Mouse (Mus musculus) intestine, postnatal 0 days (tissue): ENCODE measurements around the gene Msrb3. TPM values are rescaled to one million over a fixed set of nuclear protein-coding genes. Genes with fewer than 3 reads are reported as not detected.
"Not testable (repeated sequence)": the region's sequence is repeated elsewhere in the genome, so short reads cannot be mapped to it uniquely, and the experiment has no call there.

Experiments used
- ATAC-seq: fragments of 200-750 bp; cut with Nextera tagmentation; 2 replicates; pipeline ENCODE4 v1.8.0; 2017; ENCODE audit warnings: mild to moderate bottlenecking, moderate TSS enrichment, moderate library complexity
- H3K27ac ChIP-seq: fragments of 300-500 bp; sonication (generic); 2 replicates; pipeline ENCODE4 v1.5.1; 2014; ENCODE audit warnings: mild to moderate bottlenecking, low read depth, low read length, moderate library complexity
- H3K27me3 ChIP-seq: fragments of 300-500 bp; sonication (generic); replicated peaks from 2 replicates; pipeline ENCODE4 v1.6.1; 2014; ENCODE audit warnings: low read length, mixed read lengths; ENCODE audit not compliant: control insufficient read depth, insufficient read depth
- H3K36me3 ChIP-seq: fragments of 300-500 bp; sonication (generic); 2 replicates; pipeline ENCODE4 v1.6.1; 2014; ENCODE audit warnings: mild to moderate bottlenecking, moderate library complexity; ENCODE audit not compliant: control insufficient read depth, insufficient read depth
- H3K4me1 ChIP-seq: fragments of 300-500 bp; sonication (generic); replicated peaks from 2 replicates; pipeline ENCODE4 v1.6.1; 2014; ENCODE audit warnings: antibody characterized with exemption, low read length, mixed read lengths; ENCODE audit not compliant: control insufficient read depth, insufficient read depth
- H3K4me2 ChIP-seq: fragments of 300-500 bp; sonication (generic); replicated peaks from 2 replicates; pipeline ENCODE4 v1.6.1; 2014; ENCODE audit warnings: low read depth, mild to moderate bottlenecking, moderate library complexity
- H3K4me3 ChIP-seq: fragments of 300-500 bp; sonication (generic); 2 replicates; pipeline ENCODE4 v1.5.1; 2014; ENCODE audit warnings: low read depth, low read length
- H3K9ac ChIP-seq: fragments of 300-500 bp; sonication (generic); 2 replicates; pipeline ENCODE4 v1.6.1; 2014; ENCODE audit warnings: mild to moderate bottlenecking, low read depth, low read length
- H3K9me3 ChIP-seq: fragments of 300-500 bp; sonication (generic); 2 replicates; pipeline ENCODE4 v1.6.1; 2016; ENCODE audit warnings: mixed run types; ENCODE audit not compliant: control insufficient read depth
- CTCF ChIP-seq: sonication (generic); IDR thresholded peaks from 2 replicates; pipeline ENCODE4 v1.5.1; 2016; ENCODE audit warnings: low read depth, mild to moderate bottlenecking, control low read depth, antibody characterized with exemption, moderate library complexity
- WGBS: fragments of 180-500 bp; shearing (Covaris S2); extraction: QIAGEN DNeasy Blood & Tissue Kit; methylation state at CpG from one replicate; pipeline ENCODE4 v1.1.7; 2014; 5-methylcytosine and 5-hydroxymethylcytosine counted together
- polyA plus RNA-seq: library from polyadenylated mRNA; unstranded; fragments of >200 nt; fragmentation: Nextera tagmentation; extraction: Ambion mirVana; gene quantifications from 2 replicates; pipeline ENCODE4 v1.2.1, GENCODE M21; 2015

Msrb3 gene
- polyA plus RNA-seq, 1 experiment from 2014 or later, result 17.2 TPM

- 76% methylated on average over 12 of the region's 12 CpGs for WGBS
- no peak overlapping the region for H3K4me3 ChIP-seq
- H3K9ac ChIP-seq, result no peak overlapping the region
- no peak overlapping the region for H3K4me2 ChIP-seq
- no peaks in the 10 kb centered on the region for H3K36me3 ChIP-seq
- no peaks in the 10 kb centered on the region for H3K4me1 ChIP-seq
- no peak for ATAC-seq
- H3K9me3 ChIP-seq, result no peaks in the 10 kb centered on the region
- H3K27me3 ChIP-seq, result no peaks in the 10 kb centered on the region
- TF ChIP-seq CTCF, result no peak
- no peak overlapping the region for H3K27ac ChIP-seq
Measured at GRCm38 (mm10) chr10:120760679-120761078, 138.2 kb downstream of the Msrb3 start.

GRCm38 (mm10) chr10:120759883-120760282, 139.0 kb downstream of the Msrb3 start:
- H3K9me3 ChIP-seq, result no peaks in the 10 kb centered on the region
- H3K4me1 ChIP-seq, result no peaks in the 10 kb centered on the region
- no peak overlapping the region for H3K9ac ChIP-seq
- H3K36me3 ChIP-seq, result no peaks in the 10 kb centered on the region
- H3K27ac ChIP-seq, result no peak overlapping the region
- no peak for TF ChIP-seq CTCF
- H3K4me3 ChIP-seq, result no peak overlapping the region
- no peaks in the 10 kb centered on the region for H3K27me3 ChIP-seq
- H3K4me2 ChIP-seq, result no peak overlapping the region
- no peak for ATAC-seq
- 89% methylated on average over 6 of the region's 6 CpGs for WGBS

- Histone ChIP-seq H3K9me3 (no peaks in the 10 kb centered on the region), H3K9ac (no peak overlapping the region), H3K27ac (no peak overlapping the region), H3K4me3 (no peak overlapping the region), H3K4me2 (no peak overlapping the region), H3K27me3 (no peaks in the 10 kb centered on the region), H3K4me1 (no peaks in the 10 kb centered on the region), H3K36me3 (no peaks in the 10 kb centered on the region)
- TF ChIP-seq CTCF, result no peak
- no peak for ATAC-seq
- WGBS, result 85% methylated on average over 5 of the region's 5 CpGs
Measured at GRCm38 (mm10) chr10:120752454-120752853, 146.4 kb downstream of the Msrb3 start.

GRCm38 (mm10) chr10:120751821-120752261, 147.1 kb downstream of the Msrb3 start:
- Histone ChIP-seq H3K27ac (no peak overlapping the region), H3K4me3 (no peak overlapping the region), H3K4me1 (no peaks in the 10 kb centered on the region), H3K9ac (no peak overlapping the region), H3K36me3 (no peaks in the 10 kb centered on the region), H3K27me3 (no peaks in the 10 kb centered on the region), H3K4me2 (no peak overlapping the region), H3K9me3 (no peaks in the 10 kb centered on the region)
- no peak for ATAC-seq
- WGBS, result 75% methylated on average over 11 of the region's 11 CpGs
- TF ChIP-seq CTCF, result no peak

GRCm38 (mm10) chr10:120751295-120751722, 147.6 kb downstream of the Msrb3 start:
- TF ChIP-seq CTCF, result no peak
- ATAC-seq, result no peak

GRCm38 (mm10) chr10:120749556-120749955, 149.3 kb downstream of the Msrb3 start:
- H3K4me1 ChIP-seq, ATAC-seq, H3K36me3 ChIP-seq, H3K4me2 ChIP-seq, H3K27me3 ChIP-seq, H3K9me3 ChIP-seq, H3K4me3 ChIP-seq, H3K9ac ChIP-seq, H3K27ac ChIP-seq: not testable (repeated sequence)
- 88% methylated on average over 5 of the region's 5 CpGs for WGBS

More at GRCm38 (mm10) chr10:120751295-120751722, 147.6 kb downstream of the Msrb3 start:
- Histone ChIP-seq H3K27ac (no peak overlapping the region), H3K4me1 (no peaks in the 10 kb centered on the region), H3K9ac (no peak overlapping the region), H3K4me3 (no peak overlapping the region), H3K27me3 (no peaks in the 10 kb centered on the region), H3K36me3 (no peaks in the 10 kb centered on the region), H3K4me2 (no peak overlapping the region), H3K9me3 (no peaks in the 10 kb centered on the region)
- 61% methylated on average over 11 of the region's 11 CpGs for WGBS

GRCm38 (mm10) chr10:120748156-120748555, 150.7 kb downstream of the Msrb3 start:
- no peak for TF ChIP-seq CTCF
- H3K4me3 ChIP-seq, result no peak overlapping the region
- no peaks in the 10 kb centered on the region for H3K27me3 ChIP-seq
- 73% methylated on average over 6 of the region's 6 CpGs for WGBS
- no peaks in the 10 kb centered on the region; the same call in 1 of the 2 replicates for H3K4me1 ChIP-seq
- H3K9ac ChIP-seq, result no peak overlapping the region
- H3K9me3 ChIP-seq, result no peaks in the 10 kb centered on the region
- no peak overlapping the region for H3K27ac ChIP-seq
- H3K4me2 ChIP-seq, result no peak overlapping the region
- no peaks in the 10 kb centered on the region for H3K36me3 ChIP-seq
- no peak for ATAC-seq
